Mouse (Mus musculus) limb, embryonic 14.5 days (tissue): ENCODE results near the gene Tmco2. TPM values are rescaled to one million over a fixed set of nuclear protein-coding genes. Genes with fewer than 3 reads are reported as not detected.

Experiments used
- ATAC-seq: fragments of 200-750 bp; cut with Nextera tagmentation; 2 replicates; pipeline ENCODE4 v1.8.0; 2017; ENCODE audit warnings: low read depth, moderate number of reproducible peaks, moderate TSS enrichment; ENCODE audit not compliant: low FRiP score
- DNase-seq: peaks from one replicate; pipeline ENCODE4 v3.0.0-alpha.2; 2015; ENCODE audit warnings: low spot score
- H3K27ac ChIP-seq: fragments of 300-500 bp; sonication (generic); replicated peaks from 2 replicates; pipeline ENCODE4 v1.5.1; 2014; ENCODE audit warnings: low read depth, mild to moderate bottlenecking, low read length, moderate library complexity, mixed read lengths
- H3K27me3 ChIP-seq: fragments of 300-500 bp; sonication (generic); 2 replicates; pipeline ENCODE4 v1.6.1; 2014; ENCODE audit warnings: low read length, mixed read lengths; ENCODE audit not compliant: control insufficient read depth, insufficient read depth
- H3K36me3 ChIP-seq: fragments of 300-500 bp; sonication (generic); 2 replicates; pipeline ENCODE4 v1.6.1; 2014; ENCODE audit warnings: mild to moderate bottlenecking, low read length, moderate library complexity, mixed read lengths; ENCODE audit not compliant: control insufficient read depth, insufficient read depth
- H3K4me1 ChIP-seq: fragments of 300-500 bp; sonication (generic); 2 replicates; pipeline ENCODE4 v1.6.1; 2014; ENCODE audit warnings: antibody characterized with exemption, low read length, mixed read lengths; ENCODE audit not compliant: control insufficient read depth, insufficient read depth
- H3K4me2 ChIP-seq: fragments of 300-500 bp; sonication (generic); replicated peaks from 2 replicates; pipeline ENCODE4 v1.6.1; 2014; ENCODE audit warnings: low read depth, mild to moderate bottlenecking, low read length, moderate library complexity; ENCODE audit not compliant: severe bottlenecking
- H3K4me3 ChIP-seq: fragments of 300-500 bp; sonication (generic); replicated peaks from 2 replicates; pipeline ENCODE4 v1.5.1; 2014; ENCODE audit warnings: low read length
- H3K9ac ChIP-seq: fragments of 300-500 bp; sonication (generic); 2 replicates; pipeline ENCODE4 v1.6.1; 2014; ENCODE audit warnings: mild to moderate bottlenecking, low read depth, low read length, moderate library complexity; ENCODE audit not compliant: severe bottlenecking
- H3K9me3 ChIP-seq: fragments of 300-500 bp; sonication (generic); 2 replicates; pipeline ENCODE4 v1.6.1; 2016; ENCODE audit warnings: low read length; ENCODE audit not compliant: control insufficient read depth
- POLR2A ChIP-seq: fragments of 200-500 bp; IDR thresholded peaks from 2 replicates; pipeline ENCODE4 v1.8.0; 2012; ENCODE audit warnings: inconsistent platforms, mild to moderate bottlenecking, moderate library complexity, borderline replicate concordance; ENCODE audit not compliant: insufficient read depth, insufficient read length; ENCODE audit errors: extremely low read depth
- WGBS: fragments of 180-500 bp; shearing (Covaris S2); extraction: QIAGEN DNeasy Blood & Tissue Kit; methylation state at CpG from one replicate; pipeline ENCODE4 v1.1.7; 2014; 5-methylcytosine and 5-hydroxymethylcytosine counted together
- polyA plus RNA-seq, 2 experiments: library from polyadenylated mRNA; depleted of rRNA in 1 of 2; stranded (reverse) in 1 of 2; unstranded in 1 of 2; fragments of >200 nt; fragmentation: Nextera tagmentation in 1 of 2; extraction: Ambion mirVana in 1 of 2; gene quantifications; 2 replicates each; pipeline versions ENCODE4 v1.2.1 to v1.2.3; 2012 to 2014

The Tmco2 gene
- polyA plus RNA-seq (2012; rRNA removed): not detected in 2 replicates
- polyA plus RNA-seq (2014; fragmentation: Nextera tagmentation; extraction: Ambion mirVana): not detected in 2 replicates

DNA sequence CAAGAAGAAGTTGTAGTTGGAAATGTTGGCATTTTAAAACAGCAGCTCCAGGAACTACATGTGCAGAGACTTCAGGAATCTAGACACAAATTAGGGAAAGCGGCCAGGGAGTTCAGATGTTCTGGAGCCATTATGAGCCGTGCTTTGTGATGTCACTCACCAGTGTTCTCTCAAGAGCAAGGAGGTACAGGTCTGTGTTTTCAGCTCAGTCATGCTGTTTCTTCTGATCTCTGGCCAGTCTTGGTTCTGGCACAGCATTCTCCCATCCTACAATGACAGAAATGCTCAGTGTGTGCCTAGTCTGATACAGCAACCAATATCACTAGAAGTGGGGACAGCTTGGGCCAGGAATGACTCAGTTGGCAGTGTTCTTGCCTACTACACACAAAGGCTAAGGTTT lies at the start of gene Tmco2:
Gene Tmco2 (minus strand): TSS at position 101 of the 400 bp plus-strand sequence.
- Histone ChIP-seq H3K36me3 (no peaks in the 10 kb centered on the region), H3K4me2 (no peak within 1 kb of the TSS), H3K27ac (no peak within 1 kb of the TSS), H3K4me3 (no peak within 1 kb of the TSS), H3K9me3 (no peaks in the 10 kb centered on the region), H3K27me3 (no peaks in the 10 kb centered on the region), H3K9ac (no peak within 1 kb of the TSS), H3K4me1 (no peaks in the 10 kb centered on the region)
- WGBS: 96% methylated on average over 2 of the region's 2 CpGs
- ATAC-seq (no peak), DNase-seq (no peak)
- no peak for TF ChIP-seq POLR2A

DNA sequence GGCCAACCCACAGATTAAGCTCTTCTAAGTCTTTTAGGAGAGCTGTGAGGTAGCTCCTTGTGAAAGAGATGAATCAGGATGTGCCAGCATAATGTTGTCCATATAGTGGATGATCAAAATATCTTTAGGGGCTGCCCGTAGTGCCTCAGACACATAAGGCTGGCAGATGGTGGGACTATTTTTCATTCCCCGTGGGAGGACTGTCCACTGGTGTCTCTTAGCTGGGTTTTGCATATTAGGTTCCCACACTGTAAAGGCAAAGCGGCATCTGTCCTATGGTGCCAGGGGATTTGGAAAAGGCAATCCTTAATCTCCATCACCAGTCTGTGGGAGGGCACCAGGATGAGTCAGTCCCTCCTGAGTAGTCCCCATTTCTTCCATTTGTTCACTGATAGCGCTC lies 5.7 kb downstream of the Tmco2 start:
- TF ChIP-seq POLR2A: no peak
- H3K9me3 ChIP-seq: no peaks in the 10 kb centered on the region
- no peak overlapping the region for H3K4me2 ChIP-seq
- 87% methylated on average over 4 of the region's 4 CpGs for WGBS
- DNase-seq (no peak), ATAC-seq (no peak)
- no peak overlapping the region for H3K4me3 ChIP-seq
- no peaks in the 10 kb centered on the region for H3K4me1 ChIP-seq
- H3K36me3 ChIP-seq: no peaks in the 10 kb centered on the region
- no peak overlapping the region for H3K27ac ChIP-seq
- no peak overlapping the region for H3K9ac ChIP-seq
- no peaks in the 10 kb centered on the region for H3K27me3 ChIP-seq

DNA sequence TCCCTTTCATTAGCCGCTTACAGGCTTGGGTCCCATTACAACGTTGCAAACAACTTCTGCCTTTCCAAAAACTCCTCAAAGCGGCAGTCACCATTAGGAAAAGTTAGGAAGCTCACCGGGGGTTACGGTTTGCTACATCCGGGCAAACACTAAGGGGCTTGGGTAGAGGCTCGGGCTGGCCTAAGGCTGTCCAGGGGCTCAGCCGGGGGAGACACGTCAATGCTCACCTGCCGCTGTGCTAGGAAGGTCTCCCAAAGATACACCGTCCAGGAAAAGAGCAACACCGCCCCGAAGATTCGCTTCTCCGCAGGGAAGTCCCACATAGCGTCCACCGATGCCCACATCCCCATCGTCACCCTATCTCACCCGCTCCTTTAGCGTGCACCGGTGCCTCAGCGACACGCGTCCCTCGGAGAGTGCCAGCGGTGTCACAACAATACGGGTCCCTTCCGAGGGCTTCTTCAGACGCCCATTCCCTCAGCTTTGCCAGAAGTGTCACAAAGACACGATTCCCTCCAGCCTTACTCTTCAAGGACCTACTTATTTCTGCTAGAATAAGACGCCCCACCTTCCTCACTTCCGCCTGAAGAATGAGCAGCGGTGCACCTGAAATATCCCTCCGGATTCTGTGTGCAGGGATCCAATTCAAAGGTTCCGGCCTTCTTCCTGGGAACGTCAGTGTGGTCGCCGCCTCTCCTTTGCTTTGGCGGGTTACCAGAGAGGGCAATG lies 11.2 kb downstream of the Tmco2 start, which contains the start of gene Zmpste24:
Gene Zmpste24 (minus strand): TSS at position 592 of the 729 bp plus-strand sequence.
- TF ChIP-seq POLR2A: peak; percentile 43; the same call in 1 of the 2 replicates
- DNase-seq: peak; percentile 94
- H3K4me3 ChIP-seq: peak within 1 kb of the TSS; percentile 71
- WGBS: under 1% methylated on average over 39 of the region's 39 CpGs
- peaks cover 4% of the 10 kb centered on the region for H3K4me1 ChIP-seq
- peak within 1 kb of the TSS; percentile 48; the same call in 1 of the 2 replicates for H3K27ac ChIP-seq
- no peaks in the 10 kb centered on the region for H3K27me3 ChIP-seq
- ATAC-seq: peak; percentile 89
- H3K36me3 ChIP-seq: peaks cover 28% of the 10 kb centered on the region
- no peaks in the 10 kb centered on the region for H3K9me3 ChIP-seq
- peak within 1 kb of the TSS; percentile 80 for H3K4me2 ChIP-seq
- H3K9ac ChIP-seq: peak within 1 kb of the TSS; percentile 82

DNA sequence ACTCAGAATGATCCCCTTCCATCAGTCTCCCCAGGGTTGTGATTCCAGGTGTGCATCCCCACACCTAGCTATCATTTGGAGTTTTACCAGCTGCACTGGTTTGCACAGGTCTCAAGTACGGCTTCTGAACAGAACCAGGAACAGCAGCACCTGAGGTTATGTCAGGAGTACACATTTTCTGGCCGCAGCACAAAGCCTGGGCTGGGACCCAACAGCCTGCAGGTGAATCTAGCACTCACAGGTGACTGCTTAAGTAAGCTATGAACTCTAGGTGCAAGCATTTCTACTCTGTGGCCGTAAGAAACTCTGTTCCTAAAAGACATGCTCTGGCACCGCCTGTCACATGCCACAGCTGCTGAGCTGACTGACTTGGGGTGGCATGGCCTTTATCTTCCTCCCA lies 18.8 kb downstream of the Tmco2 start:
- Histone ChIP-seq H3K9ac (no peak overlapping the region), H3K4me1 (no peaks in the 10 kb centered on the region), H3K36me3 (peaks cover 68% of the 10 kb centered on the region), H3K4me2 (no peak overlapping the region), H3K4me3 (no peak overlapping the region), H3K27me3 (no peaks in the 10 kb centered on the region), H3K27ac (no peak overlapping the region), H3K9me3 (no peaks in the 10 kb centered on the region)
- 86% methylated on average over 4 of the region's 4 CpGs for whole genome bisulfite sequencing
- no peak for TF ChIP-seq POLR2A
- DNase-seq: no peak
- no peak for ATAC-seq

DNA sequence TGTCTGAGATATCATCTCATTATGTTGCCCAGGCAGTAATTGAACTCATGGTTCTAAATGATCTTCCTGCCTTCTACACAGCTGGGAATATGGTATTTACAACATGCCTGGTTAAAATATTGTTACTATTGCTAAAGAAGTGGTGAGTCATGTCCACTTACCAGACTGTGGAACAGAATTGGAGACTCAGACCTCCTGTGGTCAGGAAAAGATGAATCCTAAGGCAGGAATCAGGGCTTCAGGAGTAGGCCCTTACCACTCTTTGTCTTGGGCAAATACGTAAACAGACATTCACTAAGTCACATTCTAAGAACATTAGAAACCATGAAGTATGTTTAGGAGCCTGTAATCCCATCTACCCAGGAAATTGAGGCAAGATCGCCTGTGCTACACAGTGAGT lies 20.3 kb downstream of the Tmco2 start:
- Histone ChIP-seq H3K27me3 (no peaks in the 10 kb centered on the region), H3K4me1 (no peaks in the 10 kb centered on the region), H3K4me2 (no peak overlapping the region), H3K9ac (no peak overlapping the region), H3K9me3 (no peaks in the 10 kb centered on the region), H3K4me3 (no peak overlapping the region), H3K36me3 (peaks cover 66% of the 10 kb centered on the region), H3K27ac (no peak overlapping the region)
- ATAC-seq: no peak
- WGBS: 89% methylated on average over 2 of the region's 2 CpGs
- no peak for TF ChIP-seq POLR2A
- DNase-seq: no peak

DNA sequence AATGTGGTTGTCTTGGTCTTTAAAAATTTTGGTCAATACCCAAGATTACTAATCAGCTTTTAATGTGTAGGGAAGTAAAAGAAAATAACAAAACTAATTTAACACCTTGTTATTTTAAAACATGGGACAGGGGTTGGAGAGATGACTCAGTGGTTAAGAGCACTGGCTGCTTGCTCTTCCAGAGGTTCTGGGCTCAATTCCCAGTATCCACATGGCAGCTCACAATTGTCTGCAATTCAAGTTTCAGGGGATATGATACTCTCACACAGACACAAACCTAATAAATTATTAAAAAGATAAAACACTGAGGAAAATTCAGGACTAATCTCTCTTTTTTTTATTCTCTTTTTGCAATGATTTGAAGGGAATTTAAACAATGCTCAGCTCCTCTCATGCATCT lies 24.5 kb downstream of the Tmco2 start:
- H3K4me1 ChIP-seq: no peaks in the 10 kb centered on the region
- DNase-seq (no peak), ATAC-seq (no peak)
- H3K36me3 ChIP-seq: peaks cover 70% of the 10 kb centered on the region
- H3K9me3 ChIP-seq: no peaks in the 10 kb centered on the region
- no peaks in the 10 kb centered on the region for H3K27me3 ChIP-seq
- no peak overlapping the region for H3K27ac ChIP-seq
- no peak overlapping the region for H3K9ac ChIP-seq
- no peak overlapping the region for H3K4me2 ChIP-seq
- no peak for TF ChIP-seq POLR2A
- no peak overlapping the region for H3K4me3 ChIP-seq
